Mouse (Mus musculus): ENCODE results near the gene Gjc1. TPM values are rescaled to one million over a fixed set of nuclear protein-coding genes. Genes with fewer than 3 reads are reported as not detected.
A peak's percentile ranks its signal among the peaks of the same experiment; 100 is the strongest.

Gene Gjc1
- polyA plus RNA-seq, 1 experiment = 0.96 TPM

DNA sequence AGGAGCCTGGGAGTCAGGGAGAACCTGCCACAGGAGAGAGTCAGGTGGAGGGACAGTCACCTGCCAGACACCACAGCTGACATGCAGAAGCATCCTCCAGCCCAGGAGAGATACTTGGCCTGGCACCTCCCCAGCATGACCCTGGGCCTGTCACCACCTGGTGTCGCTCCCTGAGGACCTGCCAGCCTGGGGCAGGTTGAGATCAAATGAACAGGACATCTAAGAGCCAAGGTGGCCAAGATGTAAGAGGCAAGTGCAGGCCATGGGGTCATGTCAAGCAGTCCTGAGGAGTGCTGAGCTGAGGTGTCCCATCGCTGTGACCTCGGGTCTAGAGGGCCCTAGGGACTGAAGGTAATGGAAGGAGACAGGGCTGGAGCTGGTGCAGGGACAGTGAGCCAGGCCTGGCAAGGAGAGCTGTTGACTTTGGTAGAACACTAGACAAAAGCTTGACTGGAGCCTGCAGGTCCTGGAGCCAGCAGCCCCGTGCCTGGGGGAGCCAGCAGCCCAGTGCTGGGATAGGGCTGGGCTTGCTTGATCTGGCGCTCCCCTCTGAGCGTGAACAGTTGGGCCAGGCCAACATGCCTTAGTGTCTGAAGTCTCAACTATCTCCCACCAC is 52.3 kb downstream of the Gjc1 start:
- Histone ChIP-seq H3K4me1 (ENCODE audit: control insufficient read depth, insufficient read depth, insufficient read length) (0 out of 2 replicates have a peak, but pooled peaks cover under 1% of the 10 kb centered on the region), H3K27ac (ENCODE audit: insufficient read depth, low read length) (no peak overlapping the region), H3K27me3 (ENCODE audit: control insufficient read depth, insufficient read depth, low read length) (peaks cover 2% of the 10 kb centered on the region; the same call in 1 of the 2 replicates), H3K4me3 (ENCODE audit: extremely low read depth, insufficient read depth, insufficient read length) (no peak overlapping the region), H3K36me3 (ENCODE audit: control insufficient read depth, insufficient read depth, low read length) (no peaks in the 10 kb centered on the region)
- 82% methylated on average over 6 of the region's 6 CpGs for WGBS
- no peak for DNase-seq (ENCODE audit: low read depth in 1 of 2, low spot score in 2 of 2)
- TF ChIP-seq CTCF (IDR thresholded peaks at IDR 0.05; ENCODE audit: extremely low read depth, insufficient read depth, insufficient read length, insufficient replicate concordance) (no peak), POLR2A (IDR thresholded peaks at IDR 0.05; ENCODE audit: low read depth, low read length) (no peak)

DNA sequence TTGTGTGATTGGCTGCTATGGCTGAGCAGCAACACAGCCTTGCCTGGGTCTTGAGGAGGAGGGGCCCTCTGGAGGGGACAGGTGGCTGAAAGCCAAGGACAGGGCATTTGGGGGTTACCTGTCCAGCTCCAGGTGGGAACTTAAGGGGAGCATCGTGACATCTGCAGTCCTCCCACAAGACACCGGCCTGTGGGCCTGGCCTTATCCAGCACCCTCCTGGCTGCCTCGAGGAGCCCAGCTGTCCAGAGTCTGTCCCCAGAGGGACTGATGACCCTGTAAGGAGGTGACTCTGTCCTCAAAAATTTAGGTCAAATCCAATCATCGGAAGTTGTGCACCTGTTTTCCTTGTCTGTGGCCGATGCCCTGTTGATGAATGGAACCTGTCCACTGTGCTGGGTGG is 54.1 kb downstream of the Gjc1 start:
- H3K36me3 ChIP-seq (ENCODE audit: control insufficient read depth, insufficient read depth, low read length) = no peaks in the 10 kb centered on the region
- WGBS = 92% methylated on average over 5 of the region's 5 CpGs
- TF ChIP-seq CTCF (IDR thresholded peaks at IDR 0.05; ENCODE audit: extremely low read depth, insufficient read depth, insufficient read length, insufficient replicate concordance) = no peak
- no peak for TF ChIP-seq POLR2A (IDR thresholded peaks at IDR 0.05; ENCODE audit: low read depth, low read length)
- peaks cover 13% of the 10 kb centered on the region for H3K27me3 ChIP-seq (ENCODE audit: control insufficient read depth, insufficient read depth, low read length)
- no peak overlapping the region for H3K4me3 ChIP-seq (ENCODE audit: extremely low read depth, insufficient read depth, insufficient read length)
- H3K4me1 ChIP-seq (ENCODE audit: control insufficient read depth, insufficient read depth, insufficient read length) = peaks cover 7% of the 10 kb centered on the region
- DNase-seq (ENCODE audit: low read depth in 1 of 2, low spot score in 2 of 2) = no peak
- no peak overlapping the region for H3K27ac ChIP-seq (ENCODE audit: insufficient read depth, low read length)

DNA sequence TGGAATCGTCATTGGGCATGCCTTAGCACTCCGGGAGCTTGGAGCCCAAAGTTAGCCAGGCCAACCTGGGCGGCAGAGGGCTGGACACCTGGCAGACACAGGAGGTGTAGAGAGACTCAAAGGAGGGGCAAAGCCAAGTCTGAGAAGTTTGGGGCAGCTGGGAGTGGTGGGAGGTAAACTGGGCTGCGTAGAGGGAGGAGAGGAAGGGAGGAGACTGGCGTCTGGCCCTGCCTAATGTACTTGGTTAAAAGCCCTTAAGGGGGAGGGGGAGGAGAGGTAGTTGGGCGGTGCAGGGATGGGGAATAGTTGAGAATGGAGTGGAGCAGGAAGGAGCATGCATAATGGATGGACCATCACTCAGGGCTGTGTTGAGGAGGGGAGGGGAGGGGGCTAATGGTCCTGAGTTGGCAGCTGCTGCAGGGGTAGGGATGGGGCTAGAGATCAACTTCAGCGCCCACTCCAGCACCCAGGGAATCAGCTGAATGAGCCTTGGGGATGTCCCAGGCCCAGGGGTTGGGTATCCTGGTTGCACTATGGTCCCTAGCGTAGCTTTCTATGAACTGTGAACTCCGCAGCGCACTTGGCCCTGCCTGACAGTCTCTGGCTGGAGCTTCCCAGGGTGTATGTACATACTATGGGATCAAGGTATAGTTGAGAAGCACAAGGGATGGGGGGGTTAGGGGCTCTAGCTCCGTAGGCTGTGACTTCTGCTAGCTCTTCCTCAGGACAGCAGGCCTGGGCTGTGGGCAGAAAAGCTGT is 56.3 kb downstream of the Gjc1 start:
- Histone ChIP-seq H3K27me3 (ENCODE audit: control insufficient read depth, insufficient read depth, low read length) (peaks cover 13% of the 10 kb centered on the region), H3K4me3 (ENCODE audit: extremely low read depth, insufficient read depth, insufficient read length) (no peak overlapping the region), H3K27ac (ENCODE audit: insufficient read depth, low read length) (no peak overlapping the region), H3K4me1 (ENCODE audit: control insufficient read depth, insufficient read depth, insufficient read length) (peaks cover 7% of the 10 kb centered on the region), H3K36me3 (ENCODE audit: control insufficient read depth, insufficient read depth, low read length) (no peaks in the 10 kb centered on the region; the same call in 1 of the 2 replicates)
- TF ChIP-seq POLR2A (IDR thresholded peaks at IDR 0.05; ENCODE audit: low read depth, low read length) (no peak), CTCF (IDR thresholded peaks at IDR 0.05; ENCODE audit: extremely low read depth, insufficient read depth, insufficient read length, insufficient replicate concordance) (no peak)
- DNase-seq (ENCODE audit: low read depth in 1 of 2, low spot score in 2 of 2) = no peak
- WGBS = 90% methylated on average over 11 of the region's 11 CpGs

- Histone ChIP-seq H3K27me3 (ENCODE audit: control insufficient read depth, insufficient read depth, low read length) (peaks cover 13% of the 10 kb centered on the region), H3K4me3 (ENCODE audit: extremely low read depth, insufficient read depth, insufficient read length) (peak overlapping the region; percentile 38; the same call in 1 of the 2 replicates), H3K27ac (ENCODE audit: insufficient read depth, low read length) (no peak overlapping the region), H3K4me1 (ENCODE audit: control insufficient read depth, insufficient read depth, insufficient read length) (peaks cover 7% of the 10 kb centered on the region), H3K36me3 (ENCODE audit: control insufficient read depth, insufficient read depth, low read length) (no peaks in the 10 kb centered on the region; the same call in 1 of the 2 replicates)
- TF ChIP-seq CTCF (IDR thresholded peaks at IDR 0.05; ENCODE audit: extremely low read depth, insufficient read depth, insufficient read length, insufficient replicate concordance) (no peak), POLR2A (IDR thresholded peaks at IDR 0.05; ENCODE audit: low read depth, low read length) (no peak)
- WGBS = 9% methylated on average over 15 of the region's 15 CpGs
- no peak for DNase-seq (ENCODE audit: low read depth in 1 of 2, low spot score in 2 of 2)
Observed at GRCm38 (mm10) chr11:102762248-102762647, 57.3 kb downstream of the Gjc1 start.

GRCm38 (mm10) chr11:102761309-102762210 is 57.9 kb downstream of the Gjc1 start, which contains the start of gene Adam11:
TSS of gene Adam11 (plus strand) at chr11:102761439.
- TF ChIP-seq POLR2A (IDR thresholded peaks at IDR 0.05; ENCODE audit: low read depth, low read length) = no peak
- TF ChIP-seq CTCF (IDR thresholded peaks at IDR 0.05; ENCODE audit: extremely low read depth, insufficient read depth, insufficient read length, insufficient replicate concordance) = no peak
- H3K4me3 ChIP-seq (ENCODE audit: extremely low read depth, insufficient read depth, insufficient read length) = peak within 1 kb of the TSS; percentile 38; the same call in 1 of the 2 replicates
- peaks cover 13% of the 10 kb centered on the region for H3K27me3 ChIP-seq (ENCODE audit: control insufficient read depth, insufficient read depth, low read length)
- no peaks in the 10 kb centered on the region; the same call in 1 of the 2 replicates for H3K36me3 ChIP-seq (ENCODE audit: control insufficient read depth, insufficient read depth, low read length)
- 3% methylated on average over 59 of the region's 76 CpGs for WGBS
- DNase-seq (ENCODE audit: low read depth in 1 of 2, low spot score in 2 of 2) = no peak
- peaks cover 7% of the 10 kb centered on the region for H3K4me1 ChIP-seq (ENCODE audit: control insufficient read depth, insufficient read depth, insufficient read length)
- H3K27ac ChIP-seq (ENCODE audit: insufficient read depth, low read length) = no peak within 1 kb of the TSS

- Histone ChIP-seq H3K4me3 (ENCODE audit: extremely low read depth, insufficient read depth, insufficient read length) (no peak overlapping the region), H3K27ac (ENCODE audit: insufficient read depth, low read length) (no peak overlapping the region), H3K4me1 (ENCODE audit: control insufficient read depth, insufficient read depth, insufficient read length) (peaks cover 7% of the 10 kb centered on the region), H3K27me3 (ENCODE audit: control insufficient read depth, insufficient read depth, low read length) (peaks cover 13% of the 10 kb centered on the region), H3K36me3 (ENCODE audit: control insufficient read depth, insufficient read depth, low read length) (no peaks in the 10 kb centered on the region; the same call in 1 of the 2 replicates)
- TF ChIP-seq CTCF (IDR thresholded peaks at IDR 0.05; ENCODE audit: extremely low read depth, insufficient read depth, insufficient read length, insufficient replicate concordance) (no peak), POLR2A (IDR thresholded peaks at IDR 0.05; ENCODE audit: low read depth, low read length) (no peak)
- DNase-seq (ENCODE audit: low read depth in 1 of 2, low spot score in 2 of 2) = no peak
- WGBS = 67% methylated on average over 6 of the region's 6 CpGs
Observed at GRCm38 (mm10) chr11:102760805-102761308, 58.6 kb downstream of the Gjc1 start.
